In the genomic region with DNA sequence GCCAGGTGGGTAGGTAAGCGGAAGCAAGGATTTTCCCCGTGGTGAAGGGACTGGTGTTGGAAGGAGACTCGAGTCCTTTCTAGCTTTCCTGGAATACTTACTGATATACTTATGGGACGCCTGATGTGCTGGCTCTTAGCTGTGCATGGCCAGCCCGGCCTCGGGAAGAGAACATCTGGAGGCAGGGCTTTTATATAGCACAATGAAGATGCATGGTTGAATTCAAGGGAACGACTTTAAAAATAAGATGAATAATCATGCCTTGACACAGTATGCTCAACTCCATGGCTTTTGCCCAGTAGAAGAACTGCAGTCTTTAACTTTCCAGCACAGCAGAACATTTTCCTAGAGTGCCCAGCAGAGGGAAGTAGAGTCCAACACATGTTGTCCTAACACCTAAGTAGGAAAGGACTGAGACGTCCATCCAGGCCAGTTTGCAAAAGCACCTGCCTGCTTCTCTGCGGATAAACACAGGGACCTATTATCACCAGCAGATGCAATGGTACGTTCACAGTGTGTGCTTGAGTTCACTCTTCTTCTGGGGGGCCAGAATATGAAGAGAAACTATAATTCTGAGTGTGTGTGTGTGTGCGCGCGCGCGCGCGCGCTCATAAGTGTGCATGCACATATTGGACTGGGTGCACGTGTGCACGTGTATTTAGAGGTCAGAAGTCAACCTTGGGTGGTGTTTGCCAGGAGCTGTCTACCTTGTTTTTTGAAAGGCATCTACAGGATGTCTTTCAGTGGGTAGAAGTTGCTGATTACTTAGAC, we compare ENCODE assay signal across 9 mouse cellular contexts. TPM values are rescaled to one million over a fixed set of nuclear protein-coding genes. Genes with fewer than 3 reads are reported as not detected.
DNase-seq lines count a peak whose midpoint lies in the region; ATAC-seq lines count a peak whose summit lies in the region.
"Had no signal": no experiment of that assay in that cellular context is flagged by ENCODE, and none has a peak within 500 bp of the region (broad histone marks: within the 10 kb centered on the region; RNA-seq: fewer than 3 reads in every experiment).

No protein-coding gene starts in this region.

- peak; percentile 83 for DNase-seq in 416B (ENCODE audit: low read depth)
- DNase-seq in adipocyte (ENCODE audit: low spot score), result peak; percentile 77
- peak; percentile 53 for DNase-seq in embryo, embryonic 11.5 days (ENCODE audit: low read depth, low spot score)
- DNase-seq in kidney, adult 11 months, result peak; percentile 49
- DNase-seq in limb, embryonic 10.5 days (ENCODE audit: low spot score), result peak; percentile 68
- peak; percentile 90 for DNase-seq in midbrain, embryonic 14.5 days

- H3K27me3 ChIP-seq in limb, embryonic 10.5 days (ENCODE audit: low read depth, poor library complexity, severe bottlenecking), result 0 out of 2 replicates have a peak, but pooled peaks cover 8% of the 10 kb centered on the region
- H3K27me3 ChIP-seq in midbrain, embryonic 14.5 days (ENCODE audit: control insufficient read depth, insufficient read depth, low read length), result no peaks in the 10 kb centered on the region
- no peaks in the 10 kb centered on the region for H3K27me3 ChIP-seq in stomach, embryonic 15.5 days (replicated peaks)
- H3K27me3 ChIP-seq: embryonic facial prominence, embryonic 12.5 days had no signal

- H3K27ac ChIP-seq in limb, embryonic 10.5 days, result no peak overlapping the region
- no peak overlapping the region for H3K27ac ChIP-seq in midbrain, embryonic 14.5 days (replicated peaks; ENCODE audit: low read depth, low read length)
- no peak overlapping the region for H3K27ac ChIP-seq in stomach, embryonic 15.5 days
- H3K27ac ChIP-seq: embryonic facial prominence, embryonic 12.5 days had no signal

- peak; percentile 74 for ATAC-seq in granulocyte monocyte progenitor cell, adult 5-6 weeks (replicated peaks; ENCODE audit: poor library complexity, severe bottlenecking)
- peak; percentile 61; the same call in 1 of the 2 replicates for ATAC-seq in midbrain, embryonic 14.5 days (ENCODE audit: low FRiP score, low TSS enrichment)
- ATAC-seq in stomach, embryonic 15.5 days (ENCODE audit: insufficient read depth, low FRiP score, low read depth), result peak; percentile 32; the same call in 1 of the 2 replicates

- H3K4me3 ChIP-seq in limb, embryonic 10.5 days, result no peak overlapping the region
- H3K4me3 ChIP-seq in midbrain, embryonic 14.5 days (replicated peaks; ENCODE audit: low read depth, low read length), result no peak overlapping the region
- no peak overlapping the region for H3K4me3 ChIP-seq in stomach, embryonic 15.5 days (replicated peaks)
- H3K4me3 ChIP-seq: embryonic facial prominence, embryonic 12.5 days had no signal

- peaks cover 26% of the 10 kb centered on the region for H3K4me1 ChIP-seq in limb, embryonic 10.5 days
- peaks cover 18% of the 10 kb centered on the region for H3K4me1 ChIP-seq in midbrain, embryonic 14.5 days (ENCODE audit: control insufficient read depth, insufficient read depth, low read length)
- H3K4me1 ChIP-seq in stomach, embryonic 15.5 days, result no peaks in the 10 kb centered on the region

- no peak overlapping the region for H3K9ac ChIP-seq in midbrain, embryonic 14.5 days (replicated peaks; ENCODE audit: low read length)
- no peak overlapping the region for H3K9ac ChIP-seq in stomach, embryonic 15.5 days
- H3K9ac ChIP-seq: embryonic facial prominence, embryonic 12.5 days had no signal

- no peak overlapping the region for H3K4me2 ChIP-seq in midbrain, embryonic 14.5 days (ENCODE audit: low read length)
- no peak overlapping the region for H3K4me2 ChIP-seq in stomach, embryonic 15.5 days
- H3K4me2 ChIP-seq: embryonic facial prominence, embryonic 12.5 days had no signal

- WGBS in limb, embryonic 10.5 days, result 80% methylated on average over 20 of the region's 20 CpGs
- WGBS in midbrain, embryonic 14.5 days, result 72% methylated on average over 20 of the region's 20 CpGs
- 65% methylated on average over 20 of the region's 20 CpGs for WGBS in stomach, embryonic 15.5 days

- no peaks in the 10 kb centered on the region for H3K36me3 ChIP-seq in limb, embryonic 10.5 days
- no peaks in the 10 kb centered on the region for H3K36me3 ChIP-seq in midbrain, embryonic 14.5 days (ENCODE audit: control insufficient read depth, insufficient read depth, low read length)
- H3K36me3 ChIP-seq in stomach, embryonic 15.5 days, result no peaks in the 10 kb centered on the region
- H3K36me3 ChIP-seq: embryonic facial prominence, embryonic 12.5 days had no signal

- H3K9me3 ChIP-seq in limb, embryonic 10.5 days (replicated peaks), result no peaks in the 10 kb centered on the region
- no peaks in the 10 kb centered on the region for H3K9me3 ChIP-seq in midbrain, embryonic 14.5 days (ENCODE audit: control insufficient read depth, low read length)
- H3K9me3 ChIP-seq in stomach, embryonic 15.5 days, result no peaks in the 10 kb centered on the region
- H3K9me3 ChIP-seq: embryonic facial prominence, embryonic 12.5 days had no signal

RNA-seq across cellular contexts. Expression of a gene that starts 19.8 kb away (rescaled TPM):
- total RNA-seq in granulocyte monocyte progenitor cell, adult 5-6 weeks (2014; fragmentation: Nextera tagmentation), result 2.4 and 4.1 TPM in 2 replicates
- 0.82 and 1.3 TPM in 2 replicates for total RNA-seq in granulocyte monocyte progenitor cell, adult 5-6 weeks (2017)
- polyA plus RNA-seq in limb, embryonic 10.5 days (2016; fragmentation: Nextera tagmentation; extraction: Ambion mirVana), result 4.0 and 4.2 TPM in 2 replicates
- 0.70 and 1.4 TPM in 2 replicates for polyA plus RNA-seq in midbrain, embryonic 14.5 days (2014; fragmentation: Nextera tagmentation; extraction: Ambion mirVana)
- polyA plus RNA-seq in stomach, embryonic 15.5 days (2015; fragmentation: Nextera tagmentation; extraction: Ambion mirVana), result 12.1 and 12.4 TPM in 2 replicates
